Mouse (Mus musculus): ENCODE data around the gene Hoxd1.

- TF ChIP-seq CTCF (IDR thresholded peaks at IDR 0.05; ENCODE audit: extremely low read depth, insufficient read length, insufficient replicate concordance, low read depth, low read length) (no peak), POLR2A (IDR thresholded peaks at IDR 0.05; ENCODE audit: low read depth, low read length) (no peak)
These were observed 17.1 kb upstream of the Hoxd1 start for GRCm38 (mm10) chr2:74745540-74746297.
